Mouse (Mus musculus) lung, adult 18-20 months (tissue): ENCODE data around the gene Ctrc.

Experiments used
- DNase-seq, 2 experiments: peaks; one replicate each; pipeline ENCODE4 v3.0.0; 2022; ENCODE audit warnings: mixed read lengths in 2 of 2

Ctrc gene

GRCm38 (mm10) chr4:141817706-141818105 lies 28.5 kb downstream of the Ctrc start:
- no peak for DNase-seq

- DNase-seq, result no peak
Measured at GRCm38 (mm10) chr4:141816776-141817655, 29.1 kb downstream of the Ctrc start.

- DNase-seq, result no peak
Measured at GRCm38 (mm10) chr4:141816267-141816666, 29.9 kb downstream of the Ctrc start.

GRCm38 (mm10) chr4:141811375-141811774 lies 34.8 kb downstream of the Ctrc start:
- DNase-seq, result no peak

GRCm38 (mm10) chr4:141810975-141811374 lies 35.2 kb downstream of the Ctrc start:
- no peak for DNase-seq

GRCm38 (mm10) chr4:141809850-141810464 lies 36.2 kb downstream of the Ctrc start:
- DNase-seq, result peak in 1 of 2 experiments; percentile 21

- DNase-seq, result no peak
Measured at GRCm38 (mm10) chr4:141805886-141806285, 40.3 kb downstream of the Ctrc start.

GRCm38 (mm10) chr4:141804105-141804504 lies 42.1 kb downstream of the Ctrc start:
- no peak for DNase-seq

GRCm38 (mm10) chr4:141797545-141797944 lies 48.6 kb downstream of the Ctrc start:
- no peak for DNase-seq

- no peak for DNase-seq
Measured at GRCm38 (mm10) chr4:141796954-141797353, 49.2 kb downstream of the Ctrc start.

GRCm38 (mm10) chr4:141796356-141796755 lies 49.8 kb downstream of the Ctrc start:
- no peak for DNase-seq

GRCm38 (mm10) chr4:141794152-141794535 lies 52.0 kb downstream of the Ctrc start:
- no peak for DNase-seq

- DNase-seq, result peak; percentile 98 to 99
Measured at GRCm38 (mm10) chr4:141793282-141794151, 52.6 kb downstream of the Ctrc start, which contains the start of gene Casp9. Gene Casp9 (plus strand): TSS chr4:141793612.

GRCm38 (mm10) chr4:141792554-141793281 lies 53.4 kb downstream of the Ctrc start:
- no peak for DNase-seq

GRCm38 (mm10) chr4:141791951-141792350 lies 54.2 kb downstream of the Ctrc start:
- no peak for DNase-seq

- no peak for DNase-seq
Measured at GRCm38 (mm10) chr4:141791486-141791885, 54.7 kb downstream of the Ctrc start.

- DNase-seq, result peak; percentile 98
Measured at GRCm38 (mm10) chr4:141790524-141790990, 55.6 kb downstream of the Ctrc start, which contains the start of gene Dnajc16. Gene Dnajc16 (minus strand): TSS chr4:141790931.

GRCm38 (mm10) chr4:141789564-141790218 lies 56.5 kb downstream of the Ctrc start:
- DNase-seq, result no peak

GRCm38 (mm10) chr4:141787462-141787861 lies 58.7 kb downstream of the Ctrc start:
- DNase-seq, result peak; percentile 73 to 76

- peak in 1 of 2 experiments; percentile 58 for DNase-seq
Measured at GRCm38 (mm10) chr4:141787046-141787445, 59.1 kb downstream of the Ctrc start.

- DNase-seq, result peak in 1 of 2 experiments; percentile 27
Measured at GRCm38 (mm10) chr4:141786141-141786540, 60.0 kb downstream of the Ctrc start.
